In genomic region chrX:163885539-163885981, GRCm38 (mm10) we compare ENCODE assay signal across 13 mouse cellular contexts. TPM values are rescaled to one million over a fixed set of nuclear protein-coding genes. Genes with fewer than 3 reads are reported as not detected.
DNase-seq lines count a peak whose midpoint lies in the region; ATAC-seq lines count a peak whose summit lies in the region.
"Had no signal": no experiment of that assay in that cellular context is flagged by ENCODE, and none has a peak within 500 bp of the region (broad histone marks: within the 10 kb centered on the region; RNA-seq: fewer than 3 reads in every experiment).

No protein-coding gene starts in this region.

- no peak for DNase-seq in kidney, postnatal 25 days
- DNase-seq in A20 (ENCODE audit: low read depth, low spot score): peak; percentile 66
- no peak for DNase-seq in heart, embryonic 10.5 days (ENCODE audit: low spot score)
- DNase-seq: cerebellum, adult 2 months; heart, adult 11 months; liver, embryonic 13.5 days; thymus, adult 2 months had no signal

- H3K9me3 ChIP-seq in kidney, embryonic 14.5 days (ENCODE audit: control insufficient read depth, low read length): no peaks in the 10 kb centered on the region
- H3K9me3 ChIP-seq in forebrain, embryonic 12.5 days: no peaks in the 10 kb centered on the region
- H3K9me3 ChIP-seq in hindbrain, embryonic 15.5 days: no peaks in the 10 kb centered on the region
- no peaks in the 10 kb centered on the region for H3K9me3 ChIP-seq in heart, embryonic 10.5 days
- H3K9me3 ChIP-seq: intestine, embryonic 15.5 days; liver, embryonic 13.5 days had no signal

- no peak overlapping the region for H3K27ac ChIP-seq in kidney, embryonic 14.5 days (ENCODE audit: low read depth, low read length)
- H3K27ac ChIP-seq in forebrain, embryonic 12.5 days: no peak overlapping the region
- no peak overlapping the region for H3K27ac ChIP-seq in hindbrain, embryonic 15.5 days (replicated peaks)
- H3K27ac ChIP-seq in heart, embryonic 10.5 days: no peak overlapping the region
- H3K27ac ChIP-seq: intestine, embryonic 15.5 days; liver, embryonic 13.5 days had no signal

- no peak overlapping the region for H3K9ac ChIP-seq in kidney, embryonic 14.5 days (ENCODE audit: low read depth, low read length)
- H3K9ac ChIP-seq in forebrain, embryonic 12.5 days: no peak overlapping the region
- H3K9ac ChIP-seq in hindbrain, embryonic 15.5 days: no peak overlapping the region
- H3K9ac ChIP-seq: intestine, embryonic 15.5 days; liver, embryonic 13.5 days had no signal

- no peaks in the 10 kb centered on the region for H3K36me3 ChIP-seq in kidney, embryonic 14.5 days (ENCODE audit: control insufficient read depth, insufficient read depth, low read length)
- H3K36me3 ChIP-seq in forebrain, embryonic 12.5 days (replicated peaks): no peaks in the 10 kb centered on the region
- no peaks in the 10 kb centered on the region for H3K36me3 ChIP-seq in hindbrain, embryonic 15.5 days
- no peaks in the 10 kb centered on the region for H3K36me3 ChIP-seq in heart, embryonic 10.5 days
- H3K36me3 ChIP-seq: intestine, embryonic 15.5 days; liver, embryonic 13.5 days had no signal

- 68% methylated on average over 4 of the region's 4 CpGs for WGBS in kidney, embryonic 14.5 days
- 42% methylated on average over 4 of the region's 4 CpGs for WGBS in forebrain, embryonic 12.5 days
- WGBS in hindbrain, embryonic 15.5 days: 50% methylated on average over 4 of the region's 4 CpGs
- WGBS in heart, embryonic 10.5 days: 84% methylated on average over 4 of the region's 4 CpGs

- H3K4me1 ChIP-seq in kidney, embryonic 14.5 days (ENCODE audit: control insufficient read depth, insufficient read depth, low read length): no peaks in the 10 kb centered on the region
- H3K4me1 ChIP-seq in forebrain, embryonic 12.5 days: no peaks in the 10 kb centered on the region
- H3K4me1 ChIP-seq in hindbrain, embryonic 15.5 days (replicated peaks): no peaks in the 10 kb centered on the region
- no peaks in the 10 kb centered on the region for H3K4me1 ChIP-seq in heart, embryonic 10.5 days
- H3K4me1 ChIP-seq: intestine, embryonic 15.5 days; liver, embryonic 13.5 days had no signal

- no peak overlapping the region for H3K4me2 ChIP-seq in kidney, embryonic 14.5 days (replicated peaks; ENCODE audit: low read depth, low read length)
- no peak overlapping the region for H3K4me2 ChIP-seq in forebrain, embryonic 12.5 days
- H3K4me2 ChIP-seq in hindbrain, embryonic 15.5 days: no peak overlapping the region
- H3K4me2 ChIP-seq: intestine, embryonic 15.5 days; liver, embryonic 13.5 days had no signal

- peak; percentile 89 for ATAC-seq in kidney, embryonic 14.5 days (ENCODE audit: low FRiP score, low TSS enrichment)
- ATAC-seq in forebrain, embryonic 12.5 days (ENCODE audit: low FRiP score): peak; percentile 77; the same call in 1 of the 2 replicates
- ATAC-seq in hindbrain, embryonic 15.5 days (ENCODE audit: low FRiP score, low read depth): peak; percentile 68; the same call in 1 of the 2 replicates
- ATAC-seq in cerebellum, adult (ENCODE audit: insufficient number of reproducible peaks, low FRiP score, low TSS enrichment): no peak
- no peak for ATAC-seq in monocyte, adult 5-6 weeks (replicated peaks; ENCODE audit: insufficient number of reproducible peaks, low FRiP score, low TSS enrichment, poor library complexity, severe bottlenecking)
- ATAC-seq: intestine, embryonic 15.5 days had no signal

- H3K27me3 ChIP-seq in kidney, embryonic 14.5 days (ENCODE audit: control insufficient read depth, insufficient read depth, low read length): no peaks in the 10 kb centered on the region
- peaks cover 24% of the 10 kb centered on the region for H3K27me3 ChIP-seq in forebrain, embryonic 12.5 days
- no peaks in the 10 kb centered on the region for H3K27me3 ChIP-seq in hindbrain, embryonic 15.5 days
- no peaks in the 10 kb centered on the region for H3K27me3 ChIP-seq in heart, embryonic 10.5 days (ENCODE audit: insufficient read depth, poor library complexity, severe bottlenecking)
- H3K27me3 ChIP-seq: intestine, embryonic 15.5 days; liver, embryonic 13.5 days had no signal

- H3K4me3 ChIP-seq in kidney, embryonic 14.5 days (ENCODE audit: low read length): no peak overlapping the region
- H3K4me3 ChIP-seq in forebrain, embryonic 12.5 days (replicated peaks): no peak overlapping the region
- no peak overlapping the region for H3K4me3 ChIP-seq in hindbrain, embryonic 15.5 days
- H3K4me3 ChIP-seq in heart, embryonic 10.5 days: no peak overlapping the region
- H3K4me3 ChIP-seq: intestine, embryonic 15.5 days; liver, embryonic 13.5 days had no signal

RNA-seq across cellular contexts. Expression of gene Ap1s2, which starts 23.3 kb away (rescaled TPM):
- polyA plus RNA-seq in kidney, embryonic 14.5 days (2014; fragmentation: Nextera tagmentation; extraction: Ambion mirVana): 20.4 and 26.8 TPM in 2 replicates
- polyA plus RNA-seq in forebrain, embryonic 12.5 days (2016; fragmentation: Nextera tagmentation; extraction: Ambion mirVana): 48.3 and 52.2 TPM in 2 replicates
- 120 and 123 TPM in 2 replicates for polyA plus RNA-seq in hindbrain, embryonic 15.5 days (2015; fragmentation: Nextera tagmentation; extraction: Ambion mirVana)
- 19.3 and 23.6 TPM in 2 replicates for polyA plus RNA-seq in heart, embryonic 10.5 days (2016; fragmentation: Nextera tagmentation; extraction: Ambion mirVana)
- total RNA-seq in monocyte, adult 5-6 weeks (2017): 103 to 180 TPM (median 145 TPM) in 3 replicates

Comparison
In these comparisons a context has a peak if more than half of its experiments do, and no peak if none do; other contexts are left out.
1. ATAC-seq: peak in kidney, embryonic 14.5 days (single experiment), forebrain, embryonic 12.5 days (single experiment) and hindbrain, embryonic 15.5 days (single experiment); none in cerebellum, adult (single experiment) and monocyte, adult 5-6 weeks (single experiment).